Mouse (Mus musculus): ENCODE results near the gene Mindy4. TPM values are rescaled to one million over a fixed set of nuclear protein-coding genes. Genes with fewer than 3 reads are reported as not detected.

The Mindy4 gene
- total and polyA plus RNA-seq, 3 experiments, result 0.23 to 1.6 TPM; not detected in 1

GRCm38 (mm10) chr6:55276692-55277282, 73.6 kb downstream of the Mindy4 start:
- H3K27me3 ChIP-seq (ENCODE audit: control insufficient read depth in 1 of 2, insufficient read depth in 2 of 2, low read length in 2 of 2), result no peaks in the 10 kb centered on the region
- H3K27ac ChIP-seq (ENCODE audit: control insufficient read depth, low read depth, low read length), result no peak overlapping the region
- H3K9me3 ChIP-seq (replicated peaks; ENCODE audit: insufficient read depth, low read length), result no peaks in the 10 kb centered on the region
- no peak for TF ChIP-seq ZC3H11A (IDR thresholded peaks at IDR 0.05; ENCODE audit: low read depth, low read length)
- H3K79me2 ChIP-seq (ENCODE audit: control insufficient read depth, insufficient read depth, low read length, poor library complexity), result no peaks in the 10 kb centered on the region
- H3K36me3 ChIP-seq (ENCODE audit: control insufficient read depth in 1 of 2, insufficient read depth in 2 of 2, low read length in 2 of 2), result no peaks in the 10 kb centered on the region
- no peak overlapping the region for H3K4me3 ChIP-seq (ENCODE audit: control insufficient read depth in 1 of 2, insufficient read depth in 1 of 2, low read depth in 2 of 2, low read length in 2 of 2)
- H3K4me1 ChIP-seq (ENCODE audit: control insufficient read depth in 1 of 2, insufficient read depth in 2 of 2, low read length in 2 of 2), result no peaks in the 10 kb centered on the region
- DNase-seq (ENCODE audit: low read depth, low spot score), result no peak
- no peak overlapping the region for H3K9ac ChIP-seq (ENCODE audit: control insufficient read depth, low read depth, low read length, poor library complexity, severe bottlenecking)

GRCm38 (mm10) chr6:55278086-55278485, 74.9 kb downstream of the Mindy4 start:
- Histone ChIP-seq H3K4me1 (ENCODE audit: control insufficient read depth in 1 of 2, insufficient read depth in 2 of 2, low read length in 2 of 2) (no peaks in the 10 kb centered on the region), H3K27ac (ENCODE audit: control insufficient read depth, low read depth, low read length) (no peak overlapping the region), H3K9me3 (replicated peaks; ENCODE audit: insufficient read depth, low read length) (no peaks in the 10 kb centered on the region), H3K79me2 (ENCODE audit: control insufficient read depth, insufficient read depth, low read length, poor library complexity) (no peaks in the 10 kb centered on the region), H3K9ac (ENCODE audit: control insufficient read depth, low read depth, low read length, poor library complexity, severe bottlenecking) (no peak overlapping the region), H3K36me3 (ENCODE audit: control insufficient read depth in 1 of 2, insufficient read depth in 2 of 2, low read length in 2 of 2) (no peaks in the 10 kb centered on the region), H3K27me3 (ENCODE audit: control insufficient read depth in 1 of 2, insufficient read depth in 2 of 2, low read length in 2 of 2) (no peaks in the 10 kb centered on the region), H3K4me3 (ENCODE audit: control insufficient read depth in 1 of 2, insufficient read depth in 1 of 2, low read depth in 2 of 2, low read length in 2 of 2) (no peak overlapping the region)
- TF ChIP-seq JUND (IDR thresholded peaks at IDR 0.05; ENCODE audit: low read depth, low read length) (no peak), CTCF (IDR thresholded peaks at IDR 0.05 in 2 of 3, conservative IDR thresholded peaks at IDR 0.05 in 1 of 3; ENCODE audit: control insufficient read depth in 1 of 3, insufficient read depth in 1 of 3, low read depth in 2 of 3, low read length in 3 of 3, poor library complexity in 1 of 3, severe bottlenecking in 1 of 3) (no peak)
- DNase-seq (ENCODE audit: low read depth, low spot score), result no peak

GRCm38 (mm10) chr6:55278520-55278919, 75.3 kb downstream of the Mindy4 start:
- Histone ChIP-seq H3K4me1 (ENCODE audit: control insufficient read depth in 1 of 2, insufficient read depth in 2 of 2, low read length in 2 of 2) (no peaks in the 10 kb centered on the region), H3K9me3 (replicated peaks; ENCODE audit: insufficient read depth, low read length) (no peaks in the 10 kb centered on the region), H3K36me3 (ENCODE audit: control insufficient read depth in 1 of 2, insufficient read depth in 2 of 2, low read length in 2 of 2) (no peaks in the 10 kb centered on the region), H3K79me2 (ENCODE audit: control insufficient read depth, insufficient read depth, low read length, poor library complexity) (no peaks in the 10 kb centered on the region), H3K27ac (ENCODE audit: control insufficient read depth, low read depth, low read length) (no peak overlapping the region), H3K9ac (ENCODE audit: control insufficient read depth, low read depth, low read length, poor library complexity, severe bottlenecking) (no peak overlapping the region), H3K4me3 (ENCODE audit: control insufficient read depth in 1 of 2, insufficient read depth in 1 of 2, low read depth in 2 of 2, low read length in 2 of 2) (no peak overlapping the region), H3K27me3 (ENCODE audit: control insufficient read depth in 1 of 2, insufficient read depth in 2 of 2, low read length in 2 of 2) (no peaks in the 10 kb centered on the region)
- TF ChIP-seq TAL1 (IDR thresholded peaks at IDR 0.05; ENCODE audit: low read length) (no peak), UBTF (IDR thresholded peaks at IDR 0.05; ENCODE audit: borderline replicate concordance, insufficient read depth, low read depth, low read length) (no peak), MEF2A (IDR thresholded peaks at IDR 0.05; ENCODE audit: extremely low read depth, insufficient replicate concordance, low read depth, low read length, poor library complexity, severe bottlenecking) (no peak), HCFC1 (IDR thresholded peaks at IDR 0.05; ENCODE audit: low read depth, low read length) (no peak), GABPA (IDR thresholded peaks at IDR 0.05; ENCODE audit: low read depth, low read length) (no peak), POLR2A (IDR thresholded peaks at IDR 0.05; ENCODE audit: control insufficient read depth in 1 of 2, insufficient read depth in 1 of 2, low read depth in 1 of 2, low read length in 2 of 2, poor library complexity in 1 of 2) (no peak), SIN3A (IDR thresholded peaks at IDR 0.05; ENCODE audit: low read length) (no peak), ELF1 (IDR thresholded peaks at IDR 0.05; ENCODE audit: low read depth, low read length) (no peak), JUND (IDR thresholded peaks at IDR 0.05; ENCODE audit: low read depth, low read length) (no peak), KAT2A (conservative IDR thresholded peaks at IDR 0.05; ENCODE audit: low read depth, low read length) (no peak), MAX (IDR thresholded peaks at IDR 0.05; ENCODE audit: low read length) (no peak), EP300 (IDR thresholded peaks at IDR 0.05; ENCODE audit: low read depth in 1 of 2, low read length in 2 of 2) (no peak), TBP (IDR thresholded peaks at IDR 0.05; ENCODE audit: low read depth, low read length) (no peak)
- no peak for DNase-seq (ENCODE audit: low read depth, low spot score)

Data from MEL (cell line).